Mouse (Mus musculus): ENCODE data around the gene Brk1. TPM values are rescaled to one million over a fixed set of nuclear protein-coding genes. Genes with fewer than 3 reads are reported as not detected.

The Brk1 gene
- total and polyA plus RNA-seq, 3 experiments, result 147 to 161 TPM; not detected in 1

DNA sequence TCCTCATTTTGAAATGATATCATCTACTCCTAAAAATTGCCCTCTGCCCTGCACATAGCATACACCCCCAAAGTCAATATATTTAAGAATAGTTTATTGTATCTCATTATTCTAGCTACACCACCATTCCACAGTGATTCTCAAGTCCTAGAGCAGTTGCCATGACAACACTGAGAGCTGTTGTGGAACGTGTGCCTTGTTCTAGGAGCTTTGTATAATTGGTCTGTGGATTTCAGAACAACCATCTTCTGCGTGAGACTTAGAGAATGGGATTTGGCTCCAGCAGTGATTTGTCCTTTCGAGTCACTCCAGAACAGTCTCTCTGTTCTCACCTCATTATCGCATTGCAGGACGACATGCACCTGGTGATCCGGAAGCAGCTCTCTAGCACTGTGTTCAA lies 44.8 kb upstream of the Brk1 start:
- TF ChIP-seq POLR2A (IDR thresholded peaks at IDR 0.05; ENCODE audit: control insufficient read depth in 1 of 2, insufficient read depth in 1 of 2, low read depth in 1 of 2, low read length in 2 of 2, poor library complexity in 1 of 2) (no peak), MYC (IDR thresholded peaks at IDR 0.05; ENCODE audit: low read depth, low read length) (no peak), EP300 (IDR thresholded peaks at IDR 0.05; ENCODE audit: low read depth in 1 of 2, low read length in 2 of 2) (peak in 1 of 2 experiments; percentile 32; a peak in 1 of 4 replicates), USF2 (IDR thresholded peaks at IDR 0.05; ENCODE audit: borderline replicate concordance in 1 of 2, insufficient read depth in 1 of 2, low read depth in 1 of 2, low read length in 2 of 2) (no peak)
- H3K9me3 ChIP-seq (replicated peaks; ENCODE audit: insufficient read depth, low read length), result no peaks in the 10 kb centered on the region
- peaks cover 0 to 3% of the 10 kb centered on the region in 2 experiments; a peak in 2 of 4 replicates for H3K36me3 ChIP-seq (ENCODE audit: control insufficient read depth in 1 of 2, insufficient read depth in 2 of 2, low read length in 2 of 2)
- no peaks in the 10 kb centered on the region for H3K27me3 ChIP-seq (ENCODE audit: control insufficient read depth in 1 of 2, insufficient read depth in 2 of 2, low read length in 2 of 2)
- H3K79me2 ChIP-seq (ENCODE audit: control insufficient read depth, insufficient read depth, low read length, poor library complexity), result no peaks in the 10 kb centered on the region
- peak; percentile 11 for DNase-seq (ENCODE audit: low read depth, low spot score)
- H3K27ac ChIP-seq (ENCODE audit: control insufficient read depth, low read depth, low read length), result no peak overlapping the region
- H3K9ac ChIP-seq (ENCODE audit: control insufficient read depth, low read depth, low read length, poor library complexity, severe bottlenecking), result no peak overlapping the region
- H3K4me3 ChIP-seq (ENCODE audit: control insufficient read depth in 1 of 2, insufficient read depth in 1 of 2, low read depth in 2 of 2, low read length in 2 of 2), result no peak overlapping the region
- no peaks in the 10 kb centered on the region for H3K4me1 ChIP-seq (ENCODE audit: control insufficient read depth in 1 of 2, insufficient read depth in 2 of 2, low read length in 2 of 2)

DNA sequence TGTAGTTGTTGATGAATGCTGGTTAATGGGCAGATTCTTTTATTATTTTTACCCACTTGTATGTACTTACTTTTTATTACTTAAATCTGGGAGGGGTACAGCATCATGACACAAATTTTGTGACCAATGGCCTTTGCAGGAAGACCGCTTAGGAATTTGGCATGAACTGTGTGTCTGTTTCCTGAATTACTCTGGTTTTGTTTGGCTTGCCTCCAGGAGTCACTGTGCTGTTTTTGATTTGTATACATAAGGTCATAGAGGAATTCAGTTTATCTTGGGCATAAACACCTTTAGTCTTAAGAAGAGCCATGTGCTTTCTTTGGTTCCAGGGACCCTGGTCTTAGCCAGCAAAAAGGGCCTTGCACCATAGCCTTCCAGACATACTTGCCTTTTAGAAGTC lies 40.0 kb upstream of the Brk1 start:
- Histone ChIP-seq H3K4me3 (ENCODE audit: control insufficient read depth in 1 of 2, insufficient read depth in 1 of 2, low read depth in 2 of 2, low read length in 2 of 2) (no peak overlapping the region), H3K79me2 (ENCODE audit: control insufficient read depth, insufficient read depth, low read length, poor library complexity) (no peaks in the 10 kb centered on the region), H3K27me3 (ENCODE audit: control insufficient read depth in 1 of 2, insufficient read depth in 2 of 2, low read length in 2 of 2) (no peaks in the 10 kb centered on the region), H3K27ac (ENCODE audit: control insufficient read depth, low read depth, low read length) (no peak overlapping the region), H3K36me3 (ENCODE audit: control insufficient read depth in 1 of 2, insufficient read depth in 2 of 2, low read length in 2 of 2) (0 out of 4 replicates have a peak, but pooled peaks cover 0 to 1% of the 10 kb centered on the region in 2 experiments), H3K4me1 (ENCODE audit: control insufficient read depth in 1 of 2, insufficient read depth in 2 of 2, low read length in 2 of 2) (no peaks in the 10 kb centered on the region), H3K9ac (ENCODE audit: control insufficient read depth, low read depth, low read length, poor library complexity, severe bottlenecking) (no peak overlapping the region), H3K9me3 (replicated peaks; ENCODE audit: insufficient read depth, low read length) (no peaks in the 10 kb centered on the region)
- no peak for DNase-seq (ENCODE audit: low read depth, low spot score)
- TF ChIP-seq TAL1 (IDR thresholded peaks at IDR 0.05; ENCODE audit: low read length) (no peak), RCOR1 (IDR thresholded peaks at IDR 0.05; ENCODE audit: low read depth, low read length) (no peak), MEF2A (IDR thresholded peaks at IDR 0.05; ENCODE audit: extremely low read depth, insufficient replicate concordance, low read depth, low read length, poor library complexity, severe bottlenecking) (no peak), ZKSCAN1 (IDR thresholded peaks at IDR 0.05; ENCODE audit: low read depth, low read length) (no peak), CHD2 (IDR thresholded peaks at IDR 0.05; ENCODE audit: low read length) (no peak), ELF1 (IDR thresholded peaks at IDR 0.05; ENCODE audit: low read depth, low read length) (no peak), KAT2A (conservative IDR thresholded peaks at IDR 0.05; ENCODE audit: low read depth, low read length) (no peak), NELFE (IDR thresholded peaks at IDR 0.05; ENCODE audit: low read depth, low read length) (no peak), CHD1 (IDR thresholded peaks at IDR 0.05; ENCODE audit: low read depth, low read length) (no peak), POLR2AphosphoS5 (IDR thresholded peaks at IDR 0.05; ENCODE audit: borderline replicate concordance, low read depth, low read length) (no peak), UBTF (IDR thresholded peaks at IDR 0.05; ENCODE audit: borderline replicate concordance, insufficient read depth, low read depth, low read length) (no peak), GABPA (IDR thresholded peaks at IDR 0.05; ENCODE audit: low read depth, low read length) (no peak), NRF1 (IDR thresholded peaks at IDR 0.05; ENCODE audit: insufficient read depth, low read depth, low read length, poor library complexity, severe bottlenecking) (no peak), EP300 (IDR thresholded peaks at IDR 0.05; ENCODE audit: low read depth in 1 of 2, low read length in 2 of 2) (no peak), E2F4 (IDR thresholded peaks at IDR 0.05; ENCODE audit: borderline replicate concordance, low read depth, low read length) (no peak), HCFC1 (IDR thresholded peaks at IDR 0.05; ENCODE audit: low read depth, low read length) (no peak), CTCF (IDR thresholded peaks at IDR 0.05 in 2 of 3, conservative IDR thresholded peaks at IDR 0.05 in 1 of 3; ENCODE audit: control insufficient read depth in 1 of 3, insufficient read depth in 1 of 3, low read depth in 2 of 3, low read length in 3 of 3, poor library complexity in 1 of 3, severe bottlenecking in 1 of 3) (no peak), TCF12 (IDR thresholded peaks at IDR 0.05; ENCODE audit: low read depth, low read length) (no peak), POLR2A (IDR thresholded peaks at IDR 0.05; ENCODE audit: control insufficient read depth in 1 of 2, insufficient read depth in 1 of 2, low read depth in 1 of 2, low read length in 2 of 2, poor library complexity in 1 of 2) (no peak)
